Mouse (Mus musculus) left cerebral cortex, adult 18-20 months (tissue): Measurements from ENCODE around the gene Axin1. TPM values are rescaled to one million over a fixed set of nuclear protein-coding genes. Genes with fewer than 3 reads are reported as not detected.
A peak's percentile ranks its signal among the peaks of the same experiment; 100 is the strongest.
"Not testable (repeated sequence)": the region's sequence is repeated elsewhere in the genome, so short reads cannot be mapped to it uniquely, and the experiment has no call there.

ENCODE experiments used
- DNase-seq, 2 experiments: peaks; one replicate each; pipeline ENCODE4 v3.0.0; 2021 to 2022; ENCODE audit warnings: low spot score in 2 of 2, mixed read lengths in 1 of 2
- long read RNA-seq, 2 experiments: library from polyadenylated mRNA; stranded (forward); transcript quantifications; one replicate each; pipeline ENCODE4 v2.0.0; 2021
- total RNA-seq, 2 experiments: library from RNA; stranded (reverse); gene quantifications; 2 replicates each; pipeline ENCODE4 v1.2.3; 2021

Gene Axin1
- total RNA-seq: 10 to 100 TPM; 25.1 to 27.5 TPM
- long read RNA-seq, experiment 1, transcript Axin1-203 (10 exons, 2,890 nt): major isoform, 20 of 42 reads
- long read RNA-seq, experiment 1, transcript Axin1-201 (11 exons, 3,777 nt): minor isoform, 9 of 42 reads
- long read RNA-seq, experiment 1, partial matches to known transcripts: 6 of 42 reads
- long read RNA-seq, experiment 1, other reads (novel, unspliced or antisense): 7 of 42 reads
- long read RNA-seq, experiment 2, transcript Axin1-203 (10 exons, 2,890 nt): major isoform, 20 of 38 reads
- long read RNA-seq, experiment 2, transcript Axin1-201 (11 exons, 3,777 nt): minor isoform, 7 of 38 reads
- long read RNA-seq, experiment 2, partial matches to known transcripts: 4 of 38 reads
- long read RNA-seq, experiment 2, other reads (novel, unspliced or antisense): 7 of 38 reads

GRCm38 (mm10) chr17:26138239-26138836, at the start of gene Axin1:
Axin1 (plus strand) TSS chr17:26138688.
- peak; percentile 85 to 94 for DNase-seq

GRCm38 (mm10) chr17:26089905-26090632, 48.4 kb upstream of the Axin1 start, which contains the start of gene Decr2:
Decr2 (minus strand) TSS chr17:26090337.
- DNase-seq: peak; percentile 88 to 91

- DNase-seq: no peak
These were observed 43.9 kb upstream of the Axin1 start for GRCm38 (mm10) chr17:26094531-26095110.

GRCm38 (mm10) chr17:26095121-26095740, 43.3 kb upstream of the Axin1 start, which contains the start of gene Nme4:
Nme4 (minus strand) TSS chr17:26095602.
- DNase-seq: peak; percentile 68 to 80

GRCm38 (mm10) chr17:26098461-26098860, 40.0 kb upstream of the Axin1 start:
- DNase-seq: no peak

DNA sequence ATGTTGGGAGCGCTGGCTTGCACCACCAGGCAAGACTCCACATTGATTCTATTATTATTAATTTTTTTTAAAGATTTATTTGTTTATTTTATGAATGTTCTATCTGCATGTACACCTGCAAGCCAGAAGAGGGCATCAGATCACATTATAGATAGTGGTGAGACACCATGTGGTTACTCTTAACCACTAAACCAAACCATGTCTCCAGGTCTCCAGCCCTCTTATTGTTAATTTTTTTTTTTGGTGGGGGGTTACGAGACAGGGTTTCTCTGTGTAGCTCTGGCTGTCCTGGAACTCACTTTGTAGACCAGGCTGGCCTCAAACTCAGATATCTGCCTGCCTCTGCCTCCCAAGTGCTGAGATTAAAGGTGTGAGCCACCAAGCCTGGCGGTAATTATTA, 39.2 kb upstream of the Axin1 start:
- DNase-seq: not testable (repeated sequence)

DNA sequence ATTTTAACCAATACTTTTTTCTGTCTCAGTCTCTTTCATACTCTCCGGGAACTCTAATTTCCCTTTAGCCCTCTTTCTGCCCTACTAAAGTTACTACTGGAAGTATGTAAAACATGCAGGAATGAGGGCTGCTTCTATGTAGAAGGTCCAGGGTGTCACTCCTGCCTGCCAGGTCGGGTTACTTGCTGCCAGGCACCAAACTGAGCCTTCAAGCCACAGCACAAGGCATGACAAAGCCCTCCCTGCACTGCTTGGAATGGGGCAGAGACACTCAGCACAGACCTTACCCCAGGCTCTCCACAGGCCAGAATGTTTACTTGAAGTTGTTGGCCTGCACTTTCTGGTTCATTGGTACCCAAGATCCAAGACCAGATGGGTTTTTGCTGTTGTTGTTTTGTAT, 38.3 kb upstream of the Axin1 start:
- DNase-seq: no peak

GRCm38 (mm10) chr17:26101478-26101877, 37.0 kb upstream of the Axin1 start:
- DNase-seq: peak in 1 of 2 experiments; percentile 49

DNA sequence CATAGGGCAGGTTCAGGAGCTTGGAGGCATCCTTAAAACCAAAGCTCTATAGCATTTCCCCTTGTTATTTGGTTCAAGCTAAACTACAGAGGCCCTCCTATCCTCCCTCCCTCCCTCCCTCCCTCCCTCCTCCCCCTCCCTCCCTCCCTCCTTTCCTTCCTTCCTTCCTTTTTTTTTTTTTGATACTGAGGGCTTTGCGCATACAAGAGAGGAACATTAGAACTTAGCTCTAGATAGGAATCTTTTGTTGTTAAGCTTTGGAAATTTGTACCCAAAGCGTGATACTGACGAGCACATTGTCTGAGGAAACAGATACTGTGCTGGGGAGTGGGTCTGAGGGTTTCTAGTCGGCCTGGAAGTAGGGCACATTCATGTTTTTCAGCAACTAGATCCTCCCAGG, 32.9 kb upstream of the Axin1 start:
- no peak for DNase-seq

DNA sequence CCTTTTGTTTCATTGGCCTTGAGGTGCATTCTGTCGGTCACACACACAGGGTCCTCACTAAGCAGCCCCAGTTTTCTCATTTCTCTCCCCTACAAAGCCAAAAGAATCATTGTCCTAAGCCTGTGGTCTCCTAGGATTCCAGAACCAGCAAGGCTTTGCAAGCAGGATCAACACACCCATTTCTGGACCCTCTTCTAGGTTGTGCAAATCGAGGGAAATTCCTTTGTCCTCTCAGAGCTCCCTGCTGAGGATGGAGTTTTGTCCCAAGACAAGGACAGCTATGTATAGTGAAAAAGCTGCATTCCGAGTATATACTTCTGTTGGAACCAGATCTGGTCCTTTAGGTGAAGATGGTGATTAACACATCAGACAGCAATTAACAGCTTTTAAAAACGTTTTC, 28.3 kb upstream of the Axin1 start:
- DNase-seq: no peak

- DNase-seq: no peak
These were observed 27.5 kb upstream of the Axin1 start for GRCm38 (mm10) chr17:26111024-26111423.

- DNase-seq: no peak
These were observed 26.8 kb upstream of the Axin1 start for GRCm38 (mm10) chr17:26111722-26112121.

DNA sequence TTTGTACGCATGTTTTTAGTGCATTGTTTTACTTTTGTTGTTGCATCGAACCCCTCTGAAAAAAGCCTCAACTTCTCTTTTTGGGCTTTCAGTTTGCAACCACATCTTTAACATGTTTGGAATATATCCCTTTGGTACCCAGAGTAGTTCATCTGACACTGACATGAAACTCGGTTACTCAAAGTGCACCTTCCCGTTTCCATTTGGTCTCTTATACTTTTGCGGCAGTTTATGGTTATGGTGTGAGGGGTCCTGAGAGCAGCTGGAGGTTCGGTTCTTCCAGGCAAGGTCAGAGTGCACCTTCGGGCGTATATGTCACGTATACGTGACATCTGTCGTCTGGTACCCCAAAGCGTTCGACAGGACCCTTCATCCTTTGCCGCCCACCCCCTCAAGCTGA, 25.7 kb upstream of the Axin1 start:
- no peak for DNase-seq

GRCm38 (mm10) chr17:26113181-26113948, 25.1 kb upstream of the Axin1 start, which contains the start of gene Tmem8:
Tmem8 (plus strand) TSS chr17:26113299.
- DNase-seq: peak; percentile 63 to 67

GRCm38 (mm10) chr17:26114061-26114460, 24.4 kb upstream of the Axin1 start:
- DNase-seq: no peak

- not testable (repeated sequence) for DNase-seq
These were observed 24.0 kb upstream of the Axin1 start for GRCm38 (mm10) chr17:26114461-26114860.

DNA sequence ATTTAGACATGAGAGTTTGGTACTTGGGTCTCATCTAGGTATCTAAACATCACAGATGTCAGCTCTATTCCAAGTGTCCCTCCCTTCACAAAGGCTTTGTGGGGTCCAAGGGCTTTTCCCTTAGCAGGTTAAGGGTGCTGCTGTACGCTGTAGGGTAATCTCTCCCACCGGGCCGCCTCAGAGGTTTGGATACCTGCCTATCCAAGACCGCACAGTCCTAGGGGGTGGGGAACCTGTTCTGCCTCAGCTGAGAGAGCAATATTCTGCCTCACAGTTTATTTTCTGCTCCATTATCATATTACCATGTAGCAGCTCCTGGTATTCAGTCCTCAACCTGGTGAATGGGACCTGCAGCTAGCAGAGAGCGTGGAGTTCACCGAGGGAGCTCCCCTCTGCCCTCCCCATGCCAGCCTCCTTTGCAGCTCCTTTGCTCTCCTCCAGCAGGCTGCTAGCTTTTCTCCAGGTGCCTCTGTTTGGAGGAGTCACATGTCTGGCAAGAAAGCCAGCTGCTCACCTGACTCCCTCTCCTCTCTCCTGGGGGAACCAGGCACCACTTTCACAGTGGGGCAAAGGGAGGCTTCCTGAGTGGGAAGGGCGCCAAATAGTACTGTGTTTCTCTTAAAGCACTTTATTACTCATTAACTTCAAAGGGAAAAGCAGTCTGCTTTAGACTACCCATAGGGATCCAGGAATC, 23.1 kb upstream of the Axin1 start:
- DNase-seq: no peak

DNA sequence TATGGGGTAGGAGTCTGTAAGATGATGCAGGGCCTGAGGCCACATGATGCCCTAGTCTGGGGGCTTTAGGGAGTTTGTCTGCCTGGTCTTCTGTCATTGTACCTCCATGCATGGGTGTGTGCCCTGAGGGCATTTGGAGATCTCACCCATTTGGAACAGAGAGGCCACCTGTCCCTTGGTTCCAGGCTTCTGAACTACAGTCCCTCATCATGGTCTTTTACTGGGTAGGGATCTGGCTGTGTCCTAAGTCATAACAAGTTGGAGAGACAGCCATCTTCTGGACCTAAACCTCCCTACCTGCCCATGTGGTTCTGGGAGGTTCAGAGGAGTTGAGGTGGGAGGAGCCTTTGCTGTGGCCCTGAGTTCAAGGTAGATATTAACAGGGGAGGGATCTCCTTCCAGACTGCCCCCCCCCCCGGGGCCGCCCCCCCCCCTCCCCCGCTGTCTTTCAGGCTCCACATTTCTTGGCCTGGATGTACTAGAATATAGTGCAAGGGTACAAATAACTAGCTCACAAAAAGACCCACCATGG, 22.5 kb upstream of the Axin1 start:
- no peak for DNase-seq
